Mouse (Mus musculus) limb, embryonic 12.5 days (tissue): ENCODE results near the gene Srrm3. TPM values are rescaled to one million over a fixed set of nuclear protein-coding genes. Genes with fewer than 3 reads are reported as not detected.

Experiments used
- ATAC-seq: fragments of 200-750 bp; cut with Nextera tagmentation; 2 replicates; pipeline ENCODE4 v1.8.0; 2017; ENCODE audit warnings: low read depth, moderate TSS enrichment; ENCODE audit not compliant: insufficient number of reproducible peaks, insufficient read depth, low FRiP score, low TSS enrichment
- H3K27ac ChIP-seq: fragments of 300-500 bp; sonication (generic); 2 replicates; pipeline ENCODE4 v1.5.1; 2016; ENCODE audit warnings: mild to moderate bottlenecking, moderate library complexity
- H3K27me3 ChIP-seq: fragments of 300-500 bp; sonication (generic); 2 replicates; pipeline ENCODE4 v1.6.1; 2016; ENCODE audit warnings: mild to moderate bottlenecking, moderate library complexity
- H3K36me3 ChIP-seq: fragments of 300-500 bp; sonication (generic); 2 replicates; pipeline ENCODE4 v1.6.1; 2016; ENCODE audit warnings: mild to moderate bottlenecking, moderate library complexity
- H3K4me1 ChIP-seq: fragments of 300-500 bp; sonication (generic); replicated peaks from 2 replicates; pipeline ENCODE4 v1.6.1; 2016
- H3K4me2 ChIP-seq: fragments of 300-500 bp; sonication (generic); 2 replicates; pipeline ENCODE4 v1.6.1; 2016; ENCODE audit warnings: mild to moderate bottlenecking, moderate library complexity
- H3K4me3 ChIP-seq: fragments of 300-500 bp; sonication (generic); replicated peaks from 2 replicates; pipeline ENCODE4 v1.5.1; 2016; ENCODE audit warnings: mild to moderate bottlenecking
- H3K9ac ChIP-seq: fragments of 300-500 bp; sonication (generic); replicated peaks from 2 replicates; pipeline ENCODE4 v1.6.1; 2016; ENCODE audit warnings: mild to moderate bottlenecking, moderate library complexity
- H3K9me3 ChIP-seq: fragments of 300-500 bp; sonication (generic); 2 replicates; pipeline ENCODE4 v1.6.1; 2016; ENCODE audit warnings: mild to moderate bottlenecking, moderate library complexity
- WGBS: fragments of 180-500 bp; shearing (Covaris S2); methylation state at CpG from one replicate; pipeline ENCODE4 v1.1.7; 2016; 5-methylcytosine and 5-hydroxymethylcytosine counted together
- polyA plus RNA-seq: library from polyadenylated mRNA; unstranded; fragments of >200 nt; fragmentation: Nextera tagmentation; extraction: Ambion mirVana; gene quantifications from 2 replicates; pipeline ENCODE4 v1.2.1, GENCODE M21; 2016

Srrm3 gene
- polyA plus RNA-seq, 1 experiment from 2014 or later = 0.43 TPM

DNA sequence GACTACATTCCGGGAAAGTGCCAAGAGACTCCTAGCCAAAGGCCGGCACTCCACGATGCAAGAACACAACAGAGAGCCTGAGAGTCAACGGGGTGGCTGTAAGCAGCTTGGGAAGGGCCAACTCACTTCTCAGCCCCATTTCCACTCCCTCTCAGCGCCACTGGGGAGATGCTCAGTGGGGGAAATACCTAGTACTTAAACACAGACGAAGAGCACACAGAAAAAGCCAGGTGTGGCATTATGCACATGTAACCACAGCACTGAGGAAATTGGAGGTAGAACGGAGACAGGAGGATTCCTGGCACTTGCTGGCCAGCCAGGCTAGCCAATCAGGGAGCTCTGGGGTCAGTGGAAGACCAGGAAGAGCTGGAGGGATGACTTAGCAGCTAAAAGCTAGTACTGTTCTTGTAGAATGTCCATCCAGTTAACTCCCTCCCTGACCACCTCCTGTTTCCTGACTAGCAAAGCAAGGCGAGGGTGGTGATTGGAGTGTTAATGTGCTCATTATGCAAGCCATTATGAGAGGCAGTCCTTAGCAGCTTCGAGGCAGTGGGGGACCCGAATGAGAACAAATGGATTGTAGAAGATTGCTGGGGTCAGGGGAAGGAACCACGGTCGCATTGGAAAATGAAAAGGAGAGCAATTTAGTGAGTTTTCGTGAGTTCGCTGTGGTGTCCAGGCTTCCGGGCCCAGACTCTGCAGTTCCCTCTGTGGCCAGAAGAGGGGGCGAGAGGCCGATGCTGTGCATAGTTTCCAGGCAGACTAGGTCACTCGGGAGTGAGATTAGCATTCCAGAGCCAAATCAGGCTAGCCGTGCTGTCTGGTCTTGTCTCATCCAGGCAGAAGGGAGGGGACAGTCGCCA is 12.5 kb upstream of the Srrm3 start:
- peak overlapping the region; percentile 47 for H3K9ac ChIP-seq
- H3K36me3 ChIP-seq = peaks cover 31% of the 10 kb centered on the region
- H3K27me3 ChIP-seq = no peaks in the 10 kb centered on the region
- H3K4me1 ChIP-seq = 0 out of 2 replicates have a peak, but pooled peaks cover 7% of the 10 kb centered on the region
- H3K4me3 ChIP-seq = peak overlapping the region; percentile 28
- H3K9me3 ChIP-seq = no peaks in the 10 kb centered on the region
- no peak overlapping the region for H3K27ac ChIP-seq
- H3K4me2 ChIP-seq = peak overlapping the region; percentile 48
- 10% methylated on average over 20 of the region's 20 CpGs for WGBS
- 0 out of 2 replicates have a peak, but pooled peaks have one; percentile 17 for ATAC-seq

- 0 out of 2 replicates have a peak overlapping the region, but pooled peaks have one; percentile 28 for H3K4me3 ChIP-seq
- H3K27me3 ChIP-seq = no peaks in the 10 kb centered on the region
- peak overlapping the region; percentile 48 for H3K4me2 ChIP-seq
- no peaks in the 10 kb centered on the region for H3K9me3 ChIP-seq
- WGBS = 15% methylated on average over 5 of the region's 5 CpGs
- H3K4me1 ChIP-seq = 0 out of 2 replicates have a peak, but pooled peaks cover 7% of the 10 kb centered on the region
- no peak overlapping the region for H3K9ac ChIP-seq
- no peak overlapping the region for H3K27ac ChIP-seq
- peaks cover 25% of the 10 kb centered on the region for H3K36me3 ChIP-seq
- no peak for ATAC-seq
These were observed 11.9 kb upstream of the Srrm3 start for GRCm38 (mm10) chr5:135794859-135795181.

DNA sequence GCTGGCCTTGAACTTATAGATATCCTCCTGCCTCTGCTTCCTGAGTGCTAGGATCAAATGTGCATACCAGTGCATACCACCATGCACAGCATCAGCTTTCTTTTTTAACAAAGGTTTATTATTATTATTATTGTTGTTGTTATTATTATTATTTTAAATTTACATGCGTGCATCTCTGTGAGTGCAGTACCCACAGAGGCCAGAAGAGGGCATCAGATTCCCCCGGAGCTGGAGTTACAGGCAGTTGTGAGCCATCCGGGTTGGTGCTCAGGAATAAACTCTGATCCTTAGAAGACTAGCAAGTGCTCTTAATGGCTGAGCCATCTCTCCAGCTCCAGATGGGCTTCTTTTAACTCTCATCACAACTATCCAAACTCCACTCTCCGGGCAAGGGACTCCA is 6.9 kb upstream of the Srrm3 start:
- WGBS = 39% methylated on average over 4 of the region's 4 CpGs
- ATAC-seq = no peak
- no peaks in the 10 kb centered on the region for H3K36me3 ChIP-seq

DNA sequence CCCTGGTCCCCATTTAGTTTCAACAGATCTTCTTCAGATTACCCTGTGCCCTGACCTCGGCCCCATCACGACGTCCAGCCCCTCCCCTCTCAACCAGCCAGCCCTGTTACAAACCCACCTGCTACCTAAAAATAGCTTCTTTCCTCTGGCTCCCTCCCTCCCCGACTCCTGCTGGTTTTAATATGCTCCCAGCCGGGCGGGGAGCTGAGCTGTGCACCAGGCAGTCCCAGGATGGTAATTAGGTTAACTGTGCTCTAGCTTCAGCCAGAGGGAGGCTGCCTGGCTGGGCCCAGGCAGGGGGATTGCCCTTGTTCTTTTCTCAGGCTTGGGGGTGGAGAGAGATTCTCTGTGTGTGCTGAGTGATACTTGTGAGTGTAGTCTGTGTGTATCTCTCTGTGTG is 5.8 kb upstream of the Srrm3 start:
- Histone ChIP-seq H3K4me2 (0 out of 2 replicates have a peak overlapping the region, but pooled peaks have one; percentile 4), H3K4me3 (no peak overlapping the region), H3K9me3 (no peaks in the 10 kb centered on the region), H3K27ac (no peak overlapping the region), H3K9ac (no peak overlapping the region), H3K36me3 (no peaks in the 10 kb centered on the region), H3K27me3 (peaks cover 14% of the 10 kb centered on the region), H3K4me1 (peaks cover 16% of the 10 kb centered on the region)
- ATAC-seq = peak; percentile 44; the same call in 1 of the 2 replicates
- 3% methylated on average over 6 of the region's 6 CpGs for WGBS

More for the DNA sequence above, 6.9 kb upstream of the Srrm3 start:
- H3K4me2 ChIP-seq = no peak overlapping the region
- no peak overlapping the region for H3K27ac ChIP-seq
- H3K9ac ChIP-seq = no peak overlapping the region
- peaks cover 18% of the 10 kb centered on the region for H3K4me1 ChIP-seq
- H3K27me3 ChIP-seq = peaks cover 14% of the 10 kb centered on the region
- H3K9me3 ChIP-seq = no peaks in the 10 kb centered on the region
- no peak overlapping the region for H3K4me3 ChIP-seq

GRCm38 (mm10) chr5:135802641-135803040 is 4.0 kb upstream of the Srrm3 start:
- Histone ChIP-seq H3K4me3 (no peak overlapping the region), H3K9me3 (no peaks in the 10 kb centered on the region), H3K4me2 (no peak overlapping the region), H3K36me3 (no peaks in the 10 kb centered on the region), H3K9ac (no peak overlapping the region), H3K27ac (no peak overlapping the region), H3K27me3 (peaks cover 14% of the 10 kb centered on the region), H3K4me1 (peaks cover 20% of the 10 kb centered on the region)
- ATAC-seq = no peak
- WGBS = 90% methylated on average over 8 of the region's 8 CpGs

DNA sequence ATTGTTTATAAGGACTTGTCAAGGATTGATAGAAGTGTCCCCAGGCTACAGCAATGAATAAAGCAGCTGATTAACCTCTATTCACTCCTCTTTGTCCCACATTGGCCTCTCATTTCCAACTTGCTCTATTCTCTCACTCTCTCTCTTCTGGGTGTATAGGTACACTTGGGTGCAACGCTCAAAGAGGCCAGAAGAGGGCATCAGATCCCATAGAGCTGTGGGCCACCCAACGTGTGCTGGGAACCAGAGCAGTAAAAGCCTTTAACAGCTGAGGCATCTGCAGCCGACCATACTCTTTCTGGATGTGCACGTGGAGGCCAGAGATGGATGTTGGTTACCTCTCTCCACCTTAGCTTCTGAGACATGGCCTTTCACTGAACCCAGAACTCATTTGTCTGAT is 3.6 kb upstream of the Srrm3 start:
- Histone ChIP-seq H3K9me3 (no peaks in the 10 kb centered on the region), H3K4me2 (no peak overlapping the region), H3K27me3 (peaks cover 14% of the 10 kb centered on the region), H3K4me3 (no peak overlapping the region), H3K4me1 (peaks cover 20% of the 10 kb centered on the region), H3K9ac (no peak overlapping the region), H3K27ac (no peak overlapping the region), H3K36me3 (no peaks in the 10 kb centered on the region)
- no peak for ATAC-seq
- 49% methylated on average over 4 of the region's 4 CpGs for WGBS

- ATAC-seq = no peak
- Histone ChIP-seq H3K4me2 (no peak overlapping the region), H3K4me3 (no peak overlapping the region), H3K36me3 (no peaks in the 10 kb centered on the region), H3K9ac (no peak overlapping the region), H3K4me1 (peaks cover 20% of the 10 kb centered on the region), H3K27me3 (peaks cover 14% of the 10 kb centered on the region), H3K27ac (no peak overlapping the region), H3K9me3 (no peaks in the 10 kb centered on the region)
- WGBS = 85% methylated on average over 4 of the region's 4 CpGs
These were observed 3.0 kb upstream of the Srrm3 start for GRCm38 (mm10) chr5:135803676-135804075.

DNA sequence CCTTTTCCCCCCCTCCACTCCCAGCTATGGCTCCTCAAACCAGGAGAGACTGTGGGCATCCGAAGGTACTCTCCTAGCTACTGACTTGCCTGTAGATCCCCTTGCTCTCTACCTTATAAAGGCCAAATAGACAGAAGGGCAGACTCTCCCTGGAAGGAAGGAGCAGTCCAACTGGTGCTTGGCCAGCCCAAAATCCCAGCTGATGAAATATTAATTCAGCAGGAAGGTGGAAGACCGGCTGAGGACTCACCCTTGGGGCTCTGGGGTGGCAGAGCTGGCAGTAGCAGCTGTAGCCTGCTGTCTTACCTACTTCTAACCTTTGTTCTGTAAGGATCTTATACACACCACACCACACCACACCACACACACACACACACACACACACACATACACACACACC is 2.0 kb upstream of the Srrm3 start:
- Histone ChIP-seq H3K27me3 (peaks cover 14% of the 10 kb centered on the region), H3K9me3 (no peaks in the 10 kb centered on the region), H3K36me3 (no peaks in the 10 kb centered on the region), H3K27ac (no peak overlapping the region), H3K4me2 (no peak overlapping the region), H3K4me3 (no peak overlapping the region), H3K4me1 (peaks cover 20% of the 10 kb centered on the region), H3K9ac (no peak overlapping the region)
- ATAC-seq = no peak
- 62% methylated on average over 2 of the region's 2 CpGs for WGBS

- WGBS = 54% methylated on average over 3 of the region's 3 CpGs
- Histone ChIP-seq H3K9ac (no peak overlapping the region), H3K36me3 (no peaks in the 10 kb centered on the region), H3K4me2 (no peak overlapping the region), H3K9me3 (no peaks in the 10 kb centered on the region), H3K27me3 (peaks cover 11% of the 10 kb centered on the region), H3K27ac (no peak overlapping the region), H3K4me1 (peaks cover 4% of the 10 kb centered on the region; the same call in 1 of the 2 replicates), H3K4me3 (no peak overlapping the region)
- no peak for ATAC-seq
These were observed 560 bp downstream of the Srrm3 start for GRCm38 (mm10) chr5:135807263-135807637.

DNA sequence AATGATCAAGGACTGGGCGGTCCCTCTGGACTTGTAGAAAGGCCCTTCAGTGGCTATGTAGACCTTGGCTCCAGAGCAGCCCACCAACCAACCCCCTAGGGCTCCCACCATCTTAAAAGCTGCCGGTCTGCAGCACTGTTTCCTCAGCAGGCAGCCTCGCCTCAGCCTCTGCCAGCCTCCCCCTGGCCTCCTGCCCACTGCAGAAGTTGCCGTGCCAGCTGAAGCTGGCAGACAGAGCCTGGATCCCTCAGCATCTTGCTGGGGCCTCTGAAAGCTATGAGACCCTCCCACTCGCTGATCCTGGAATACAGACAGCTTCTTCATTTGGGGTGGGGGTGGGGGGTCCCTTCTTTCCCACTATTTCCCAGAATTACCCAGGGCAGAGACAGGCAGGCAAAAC is 6.3 kb downstream of the Srrm3 start:
- Histone ChIP-seq H3K9ac (no peak overlapping the region), H3K4me2 (no peak overlapping the region), H3K27ac (no peak overlapping the region), H3K27me3 (peaks cover 10% of the 10 kb centered on the region), H3K4me3 (no peak overlapping the region), H3K9me3 (no peaks in the 10 kb centered on the region), H3K4me1 (no peaks in the 10 kb centered on the region), H3K36me3 (no peaks in the 10 kb centered on the region)
- ATAC-seq = no peak
- 69% methylated on average over 5 of the region's 5 CpGs for WGBS

GRCm38 (mm10) chr5:135818491-135818890 is 11.8 kb downstream of the Srrm3 start:
- H3K9me3 ChIP-seq = no peaks in the 10 kb centered on the region
- H3K4me3 ChIP-seq = no peak overlapping the region
- H3K9ac ChIP-seq = no peak overlapping the region
- ATAC-seq = no peak
- 48% methylated on average over 7 of the region's 7 CpGs for WGBS
- H3K36me3 ChIP-seq = no peaks in the 10 kb centered on the region
- no peak overlapping the region for H3K27ac ChIP-seq
- H3K4me1 ChIP-seq = peaks cover 7% of the 10 kb centered on the region
- H3K4me2 ChIP-seq = no peak overlapping the region
- peaks cover 30% of the 10 kb centered on the region for H3K27me3 ChIP-seq
